9 mouse cellular contexts compared by ENCODE assay signal in the genomic region with DNA sequence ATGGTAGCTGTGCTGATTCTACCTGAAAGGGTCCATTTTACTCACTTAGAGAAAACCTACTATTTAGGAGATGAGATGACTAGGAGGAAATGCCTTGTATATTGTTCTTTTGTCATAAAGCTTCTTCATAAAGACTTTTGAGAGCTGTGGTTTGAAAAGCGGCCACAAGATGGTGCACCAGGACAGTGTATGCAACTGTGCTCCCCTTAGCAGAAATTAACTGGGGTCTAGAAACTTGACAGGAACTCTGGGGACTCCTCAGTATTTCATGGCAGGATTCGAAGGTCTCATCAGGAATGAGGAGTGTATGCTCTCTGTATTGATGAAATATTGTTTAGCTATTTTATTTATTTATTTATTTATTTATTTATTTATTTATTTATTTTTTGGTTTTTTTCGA.
A peak's percentile ranks its signal among the peaks of the same experiment; 100 is the strongest.
DNase-seq lines count a peak whose midpoint lies in the region; ATAC-seq and TF ChIP-seq lines count a peak whose summit lies in the region.
"Had no signal": no experiment of that assay in that cellular context is flagged by ENCODE, and none has a peak within 500 bp of the region (broad histone marks: within the 10 kb centered on the region; RNA-seq: fewer than 3 reads in every experiment).

No protein-coding gene starts in this region.

- in situ Hi-C loops in Patski (cut with MboI; ENCODE audit: low pct_unique_long_range_greater_than_20kb): no loop called here

- peak; percentile 83 for TF ChIP-seq CTCF in Patski (IDR thresholded peaks at IDR 0.05)

- ATAC-seq in CD4-positive, CD25-positive, alpha-beta regulatory T cell, adult 4 months: peak; percentile 81
- ATAC-seq in Patski: no peak
- ATAC-seq in lung, embryonic 16.5 days (ENCODE audit: low read depth): peak; percentile 45; the same call in 1 of the 2 replicates

- H3K4me2 ChIP-seq in lung, embryonic 16.5 days (ENCODE audit: low read depth, low read length): no peak overlapping the region
- H3K4me2 ChIP-seq: heart, embryonic 15.5 days had no signal

- DNase-seq in Patski (ENCODE audit: low read depth, low spot score): no peak
- DNase-seq in cerebellum, postnatal 25 days: peak; percentile 68 to 80
- peak; percentile 18 to 45 for DNase-seq in gastrocnemius, postnatal 4 days (ENCODE audit: low spot score in 2 of 2)
- DNase-seq in layer of hippocampus, adult 8-10 months (ENCODE audit: low spot score in 2 of 2): peak; percentile 11 to 68
- DNase-seq in retina, embryonic 14.5 days (ENCODE audit: low spot score): peak; percentile 88
- peak; percentile 24 for DNase-seq in yolk sac, embryonic 10.5 days (ENCODE audit: low spot score)

- no peak overlapping the region for H3K4me3 ChIP-seq in lung, embryonic 16.5 days (ENCODE audit: low read length)
- H3K4me3 ChIP-seq: heart, embryonic 15.5 days had no signal

- CTCF ChIA-PET in Patski (lab: Charles Lee): interaction anchor here (0.7 to 2.7 kb wide), 24 partner anchors 8 to 653 kb away, joined by 3 to 14 read pairs (median 3); a partner anchor contains a TSS

- POLR2A ChIA-PET in Patski (lab: Charles Lee): interaction anchor here (0.5 kb wide), 1 partner anchor 469 kb away, joined by 3 read pairs; no protein-coding TSS in a partner anchor

- H3K9ac ChIP-seq in lung, embryonic 16.5 days (ENCODE audit: low read length): no peak overlapping the region
- H3K9ac ChIP-seq: heart, embryonic 15.5 days had no signal

- H3K27ac ChIP-seq in lung, embryonic 16.5 days (ENCODE audit: low read length): no peak overlapping the region
- H3K27ac ChIP-seq: heart, embryonic 15.5 days had no signal

- WGBS in lung, embryonic 16.5 days: 35% methylated on average over 3 of the region's 3 CpGs

- H3K27me3 ChIP-seq in Patski: peaks cover 16% of the 10 kb centered on the region
- H3K27me3 ChIP-seq in lung, embryonic 16.5 days (ENCODE audit: control insufficient read depth, insufficient read depth, low read depth, low read length): no peaks in the 10 kb centered on the region
- H3K27me3 ChIP-seq: heart, embryonic 15.5 days had no signal

- no peaks in the 10 kb centered on the region for H3K4me1 ChIP-seq in lung, embryonic 16.5 days (replicated peaks; ENCODE audit: control insufficient read depth, insufficient read depth, low read length)
- H3K4me1 ChIP-seq: heart, embryonic 15.5 days had no signal

- H3K9me3 ChIP-seq in lung, embryonic 16.5 days (ENCODE audit: control insufficient read depth, low read length): no peaks in the 10 kb centered on the region
- H3K9me3 ChIP-seq: heart, embryonic 15.5 days had no signal

- no peaks in the 10 kb centered on the region for H3K36me3 ChIP-seq in lung, embryonic 16.5 days (ENCODE audit: control insufficient read depth, insufficient read depth, low read length)
- H3K36me3 ChIP-seq: heart, embryonic 15.5 days had no signal
